Mouse (Mus musculus) megakaryocyte, embryonic 14.5 days (primary cell): ENCODE measurements around the gene Taok2.

Experiments
- FLI1 ChIP-seq: IDR thresholded peaks from 2 replicates; pipeline ENCODE4 v1.6.1; 2012; ENCODE audit warnings: low read length, inconsistent platforms, mixed read lengths
- GATA1 ChIP-seq: IDR thresholded peaks from 3 replicates; pipeline ENCODE4 v1.6.1; 2012; ENCODE audit warnings: mixed read lengths, low read length, inconsistent platforms, borderline replicate concordance

- TF ChIP-seq GATA1 (no peak), FLI1 (no peak)
Observed at GRCm38 (mm10) chr7:126822741-126823140, 61.8 kb downstream of the Taok2 start.
